Mouse (Mus musculus) ES-Bruce4 (cell line): Measurements from ENCODE around the gene Vapa.

Source experiments
- CTCF ChIP-seq: IDR thresholded peaks from one replicate; pipeline ENCODE4 v1.8.1; 2011; ENCODE audit warnings: low read depth, low read length
- POLR2A ChIP-seq: IDR thresholded peaks from one replicate; pipeline ENCODE4 v1.8.1; 2011; ENCODE audit warnings: low read length; ENCODE audit not compliant: insufficient read depth

DNA sequence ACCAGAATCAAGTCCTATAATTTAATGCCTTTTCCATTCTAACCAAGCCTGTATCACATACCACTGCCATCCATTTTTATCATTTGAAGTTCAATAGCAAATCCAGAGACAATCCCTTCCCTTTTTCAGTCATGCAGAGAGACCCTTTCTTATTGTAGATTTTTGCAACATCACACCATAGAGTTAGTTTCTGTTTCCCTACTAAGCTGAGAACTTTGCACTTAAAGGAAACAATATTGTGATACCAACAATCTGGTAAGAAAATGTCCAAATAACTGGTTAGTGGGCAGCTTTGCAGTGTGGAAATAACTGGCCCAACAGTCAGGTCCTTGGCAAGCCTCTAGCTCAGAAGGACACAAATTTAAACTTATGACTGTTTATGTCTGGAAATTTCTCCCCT is 8.5 kb downstream of the Vapa start:
- no peak for TF ChIP-seq CTCF
- no peak for TF ChIP-seq POLR2A
